Mouse (Mus musculus): ENCODE results near the gene Macrod1.
A peak's percentile ranks its signal among the peaks of the same experiment; 100 is the strongest.

Gene Macrod1

DNA sequence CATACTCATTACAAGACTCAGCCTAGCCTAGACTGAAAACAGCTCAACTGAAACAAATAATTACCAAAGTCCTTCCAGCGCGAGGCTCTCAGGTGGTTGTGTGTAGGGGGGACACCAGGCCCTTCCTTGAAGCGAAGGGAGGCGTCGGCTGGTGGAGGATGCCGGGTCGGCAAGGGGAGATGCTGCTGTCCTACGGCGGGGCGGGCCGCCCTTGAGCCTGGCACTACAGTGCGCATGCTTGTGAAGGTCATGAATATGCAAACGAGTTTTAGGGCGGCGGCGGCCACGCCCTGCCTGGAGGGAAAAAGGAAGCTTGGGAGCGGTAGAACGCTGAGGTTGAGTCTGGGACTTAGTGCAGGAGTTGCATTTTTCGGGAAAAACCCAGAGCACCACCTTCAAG is 87.2 kb downstream of the Macrod1 start:
- DNase-seq: peak; percentile 65

DNA sequence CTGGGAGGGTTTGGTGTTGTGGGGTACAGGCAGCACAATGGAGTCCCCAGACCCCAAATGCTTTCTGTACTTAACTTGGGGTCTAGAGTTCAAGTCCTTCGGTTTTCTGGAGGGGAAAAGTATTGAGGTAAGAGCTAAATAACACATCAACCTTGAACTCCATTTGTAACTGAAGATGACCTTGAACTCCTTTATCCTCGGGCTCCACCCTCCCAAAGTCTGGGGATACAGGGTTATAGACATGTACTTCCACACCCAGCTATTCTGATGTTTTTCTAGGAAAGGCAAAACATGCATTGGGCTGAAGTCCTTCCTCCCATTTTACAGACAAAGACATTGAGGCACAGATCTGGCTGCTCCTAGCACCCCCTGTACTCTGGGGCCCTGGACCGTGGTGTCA is 87.8 kb downstream of the Macrod1 start:
- no peak for DNase-seq

DNA sequence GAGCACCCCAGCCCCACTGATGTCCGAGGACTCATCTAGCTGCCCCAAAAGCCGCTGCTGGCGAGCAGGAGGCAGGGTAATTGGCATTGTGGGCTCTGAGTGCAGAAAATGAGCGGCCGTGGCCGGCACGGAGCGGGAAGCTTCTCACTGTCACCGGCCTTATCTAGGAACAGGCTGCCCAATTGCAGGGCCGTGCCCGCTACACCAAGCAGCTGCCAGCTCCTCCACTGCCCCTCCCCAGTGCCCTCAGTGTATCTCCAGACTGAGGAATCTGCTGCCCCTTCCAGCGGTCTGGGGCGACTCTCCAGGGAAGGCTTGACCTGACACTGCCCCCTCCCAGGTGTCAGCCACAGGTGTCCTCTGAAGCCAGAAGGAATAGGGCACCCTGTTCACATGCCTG is 89.8 kb downstream of the Macrod1 start:
- DNase-seq: no peak

DNA sequence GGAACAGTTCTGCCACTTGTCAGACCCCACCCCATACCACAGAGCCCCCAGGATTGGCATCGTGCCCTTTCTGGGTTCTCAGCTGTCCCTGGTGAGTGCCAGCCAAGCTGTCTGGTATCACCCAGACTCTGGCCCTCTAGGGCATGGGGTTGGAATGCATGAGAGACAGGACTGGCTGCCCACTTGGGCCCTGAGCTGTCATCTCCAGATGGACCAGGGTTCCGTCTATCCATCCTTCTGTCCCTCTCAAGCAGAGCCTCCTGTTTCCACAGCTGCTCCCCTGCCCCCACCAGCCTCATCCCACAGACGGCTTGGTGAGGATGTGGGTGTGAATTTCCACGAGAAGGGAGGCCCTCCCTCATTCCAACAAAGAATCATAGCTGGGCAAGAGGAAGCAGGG is 91.5 kb downstream of the Macrod1 start:
- no peak for DNase-seq

DNA sequence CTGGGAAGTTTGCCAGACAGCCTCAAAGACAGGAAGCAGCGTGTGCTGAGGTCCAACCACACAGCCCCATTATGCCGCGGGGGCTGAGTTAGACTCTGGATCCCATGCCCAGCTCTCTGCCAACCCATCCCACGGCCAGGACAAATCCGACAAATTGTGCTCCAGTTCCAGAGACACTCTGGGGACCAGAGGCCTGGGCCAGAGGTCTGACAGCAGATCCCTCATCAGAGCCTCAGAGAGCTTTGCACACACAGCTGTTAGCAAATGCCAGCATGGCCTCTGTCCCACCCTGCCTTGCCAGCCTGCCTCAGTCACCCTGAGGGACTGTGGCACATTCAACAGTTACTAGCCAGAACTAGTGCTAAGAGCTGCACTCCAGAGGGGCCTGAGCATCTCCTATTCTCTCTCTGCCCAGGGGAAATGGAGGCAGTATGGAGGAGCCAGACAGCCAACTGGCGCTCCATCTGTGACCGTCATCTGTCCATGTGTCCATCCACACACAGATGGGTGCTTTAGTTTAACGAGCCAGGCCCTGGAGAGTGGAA is 92.0 kb downstream of the Macrod1 start:
- DNase-seq: no peak

DNA sequence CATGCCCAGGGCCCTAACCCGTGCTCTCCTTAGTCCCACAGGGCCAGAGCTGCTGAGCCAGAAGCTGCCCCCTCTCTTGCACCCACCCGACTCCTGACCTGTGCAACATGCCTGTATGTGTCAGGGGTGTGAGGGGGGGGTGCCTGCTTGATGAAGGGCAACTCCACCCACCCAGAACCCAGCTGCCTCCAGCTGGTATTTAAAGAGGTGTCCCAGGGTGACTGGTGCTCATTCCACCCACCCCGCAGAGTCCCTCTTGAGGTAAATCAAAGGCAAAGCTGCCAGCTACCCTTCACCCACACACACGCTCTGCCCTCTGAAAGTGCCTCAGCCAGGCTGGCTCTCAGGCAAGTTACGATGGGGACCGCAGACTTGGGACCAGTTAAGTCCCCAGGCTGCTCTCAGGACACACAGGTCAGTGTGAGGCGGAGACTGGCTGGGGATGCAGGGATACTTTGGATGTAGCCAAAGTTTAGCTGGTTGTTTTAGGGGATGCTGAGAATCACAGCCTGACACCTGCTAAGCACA is 92.6 kb downstream of the Macrod1 start:
- no peak for DNase-seq

DNA sequence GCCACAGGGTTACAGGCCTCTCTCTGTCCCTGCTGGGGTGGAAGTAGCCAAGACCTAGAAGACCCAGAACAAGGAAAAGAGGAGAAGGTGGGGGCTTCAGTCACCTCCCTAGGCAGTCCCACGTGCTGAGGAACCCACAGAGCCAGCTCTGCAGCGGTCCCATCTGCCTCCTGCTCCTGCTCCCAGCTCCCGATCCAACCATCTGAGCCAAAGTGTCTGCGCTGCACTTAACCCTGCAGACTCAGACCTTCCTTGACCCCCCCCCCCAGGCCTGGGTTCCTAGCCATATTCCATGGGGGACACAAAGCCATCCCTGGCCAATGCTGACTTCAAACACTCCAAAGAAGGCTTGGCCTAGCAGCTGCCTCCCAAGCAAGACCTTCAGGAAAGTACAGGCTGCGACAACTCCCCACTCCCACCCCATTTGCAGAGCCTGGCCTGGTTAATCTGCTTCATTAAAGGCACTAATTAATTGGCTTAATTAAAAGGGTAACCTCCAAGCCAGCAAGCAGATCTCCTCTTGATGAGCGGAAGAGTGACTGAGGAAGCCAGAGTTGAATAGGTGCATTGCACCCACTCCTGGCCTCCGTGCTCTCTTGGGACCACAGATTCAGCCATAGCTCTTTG is 94.8 kb downstream of the Macrod1 start:
- DNase-seq: no peak

DNA sequence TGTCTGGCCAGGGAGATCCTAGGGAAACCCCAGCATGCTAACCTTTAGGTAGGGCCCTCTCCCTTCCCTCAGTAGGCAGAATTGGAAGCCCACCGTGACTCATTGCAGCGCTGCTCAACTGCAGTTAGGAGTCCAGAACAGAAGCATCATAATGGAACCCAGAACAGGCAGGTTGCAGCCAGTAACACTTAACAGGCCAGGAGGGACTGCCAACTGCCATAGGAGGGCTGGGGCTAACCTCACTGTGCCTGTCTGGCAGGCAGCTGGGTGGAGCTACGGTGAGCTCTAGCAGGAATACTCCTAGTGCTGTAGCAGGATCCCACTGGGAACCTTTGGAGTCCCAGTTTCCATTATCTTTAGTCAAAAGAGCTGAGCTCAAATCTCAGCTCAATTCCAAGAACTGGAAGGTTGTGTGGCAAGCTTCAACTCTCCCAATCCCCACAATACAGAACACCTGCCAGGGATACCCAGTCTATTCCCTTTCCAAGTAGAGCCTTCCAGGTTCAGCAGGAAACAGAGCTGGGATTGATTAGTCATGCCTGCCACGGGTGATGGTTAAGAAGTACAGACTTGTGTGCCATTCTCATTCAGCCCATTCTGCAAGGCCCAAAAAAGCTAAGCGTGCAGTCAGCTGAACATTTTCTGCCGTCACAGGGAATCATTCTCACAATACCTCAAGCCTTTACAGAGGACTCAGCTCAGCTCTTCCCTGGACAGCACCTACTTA is 95.5 kb downstream of the Macrod1 start:
- DNase-seq: no peak

DNA sequence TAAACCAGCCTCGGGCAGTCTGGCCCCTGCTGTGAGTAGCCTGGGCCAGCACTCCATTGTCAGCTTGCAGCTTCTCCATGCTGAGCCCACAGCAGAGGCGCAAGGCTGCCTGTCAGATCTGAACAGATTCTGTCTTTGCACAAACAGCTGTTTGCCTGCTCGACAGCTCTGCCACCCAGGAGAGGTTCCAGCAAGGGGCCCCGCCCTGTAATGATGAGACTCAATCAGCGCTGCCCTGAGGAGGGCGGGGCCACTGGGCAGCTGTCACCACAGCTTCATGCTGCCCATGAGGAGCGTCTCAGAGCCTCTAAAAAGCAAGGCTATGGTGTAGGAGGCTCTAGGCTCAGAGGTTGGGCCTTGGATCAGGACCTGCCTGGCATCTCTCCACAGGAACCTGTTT is 96.6 kb downstream of the Macrod1 start:
- DNase-seq: no peak

DNA sequence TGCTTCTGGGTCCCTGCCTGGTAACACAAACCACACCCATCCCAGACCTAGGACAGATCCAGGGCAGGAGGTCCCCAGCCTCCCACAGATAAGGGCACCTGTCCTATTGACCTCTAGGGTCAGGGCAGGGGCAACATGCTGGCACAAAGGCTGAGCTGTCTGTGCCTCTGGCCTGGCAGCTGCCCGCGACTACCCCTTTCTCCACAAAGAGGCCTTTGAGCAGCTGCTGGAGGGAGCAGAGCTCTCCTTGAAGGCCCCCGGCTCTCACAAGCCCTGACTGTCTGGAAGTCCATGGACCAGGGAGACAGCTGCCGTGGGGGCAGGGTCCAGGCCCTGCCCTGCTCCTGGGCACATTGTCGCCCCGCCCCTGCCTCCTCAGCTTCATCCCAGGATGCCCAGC is 98.6 kb downstream of the Macrod1 start:
- DNase-seq: no peak

DNA sequence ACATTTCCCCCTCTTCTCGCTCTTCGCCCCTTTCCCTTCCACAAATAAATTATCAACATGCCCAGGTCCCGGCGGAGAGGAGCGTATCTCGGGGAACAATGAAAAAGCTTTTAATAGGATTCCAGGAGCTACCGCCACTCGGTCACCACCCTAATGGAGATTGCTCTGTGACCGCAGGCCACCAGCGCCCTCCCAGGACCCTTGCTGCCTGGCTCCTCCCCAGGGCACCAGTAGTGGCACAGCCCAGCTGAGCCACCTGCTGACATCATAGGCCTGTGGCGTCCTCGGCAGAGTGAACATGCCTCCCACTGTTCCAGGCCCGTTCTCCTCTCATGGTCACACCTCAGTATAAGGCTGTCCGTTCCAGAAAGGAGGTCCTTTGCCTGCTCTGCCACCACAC is 101.1 kb downstream of the Macrod1 start:
- no peak for DNase-seq

DNA sequence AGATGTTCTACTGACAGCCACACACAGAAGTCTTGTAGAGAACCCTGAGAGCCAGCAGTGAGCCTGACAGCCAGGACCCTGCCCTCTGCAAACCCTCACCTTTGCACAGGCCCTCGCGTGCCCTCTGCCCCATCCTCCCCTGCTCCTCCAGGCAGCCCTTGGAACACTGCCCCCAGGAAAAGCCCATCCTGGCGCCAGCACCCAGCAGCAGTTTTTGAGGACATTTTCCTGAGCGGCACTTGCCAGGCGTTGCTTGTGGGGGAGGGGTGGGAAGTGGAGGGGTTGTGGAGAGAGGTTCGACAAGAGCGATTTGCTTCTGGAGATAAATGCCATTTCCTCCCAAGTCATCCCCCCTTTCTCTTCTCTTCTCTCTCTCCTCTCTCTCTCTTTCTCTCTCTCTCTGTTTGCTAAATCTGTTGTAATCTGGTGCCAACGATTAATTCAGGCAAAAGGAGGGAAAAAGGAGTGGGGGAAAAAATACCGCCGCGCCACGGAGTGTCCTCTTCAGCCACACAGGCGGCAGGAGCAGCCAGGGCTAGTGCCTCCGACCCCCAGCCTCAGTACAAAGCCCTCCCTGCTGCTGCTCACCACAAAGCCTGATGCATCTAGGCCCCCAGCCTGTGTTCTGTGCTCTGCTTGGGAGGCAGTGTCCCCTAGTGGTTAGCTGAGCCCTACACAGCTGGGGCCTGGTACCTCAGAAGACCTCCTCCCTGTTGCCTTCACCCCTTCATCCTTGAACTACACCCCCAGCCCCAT is 103.7 kb downstream of the Macrod1 start:
- DNase-seq: peak; percentile 65

DNA sequence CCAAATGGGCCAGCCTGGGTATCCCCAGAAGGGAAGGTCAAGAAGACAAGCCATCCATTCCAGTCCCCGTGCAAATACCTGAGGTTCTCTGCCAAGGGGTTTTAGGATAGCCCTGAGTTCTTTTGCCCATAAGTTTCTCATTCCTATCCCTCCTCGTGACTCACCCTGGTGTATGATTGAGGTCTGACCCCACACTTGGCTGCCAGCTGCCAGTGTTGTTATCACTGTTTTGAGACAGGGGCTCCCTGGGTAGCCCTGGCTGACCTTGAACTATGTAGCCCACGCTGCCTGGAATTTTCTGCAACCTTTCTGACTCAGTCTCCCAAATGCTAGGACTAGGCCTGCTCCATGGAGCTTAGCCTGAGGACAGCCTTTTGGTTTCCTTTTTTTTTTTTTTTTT is 104.5 kb downstream of the Macrod1 start:
- no peak for DNase-seq

DNA sequence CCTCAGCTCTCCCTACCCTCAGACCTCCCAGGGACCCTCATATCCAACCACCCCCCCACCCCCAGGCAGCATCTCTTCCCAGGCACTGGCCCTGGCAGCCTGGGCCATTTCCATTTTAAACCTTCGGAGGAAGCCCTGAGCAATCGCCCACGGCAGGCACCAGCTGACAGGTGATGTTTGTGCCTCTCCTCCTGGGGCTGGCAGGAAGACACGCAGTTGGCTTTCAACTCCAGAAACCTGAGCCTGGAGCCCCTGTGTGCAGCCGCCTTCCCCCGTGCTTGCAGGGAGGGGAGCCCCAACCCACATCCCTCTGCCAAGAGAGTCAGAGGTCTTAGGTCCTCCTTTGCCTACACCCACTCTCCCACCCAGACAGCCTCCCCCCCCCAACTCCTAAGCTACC is 107.6 kb downstream of the Macrod1 start:
- DNase-seq: no peak

DNA sequence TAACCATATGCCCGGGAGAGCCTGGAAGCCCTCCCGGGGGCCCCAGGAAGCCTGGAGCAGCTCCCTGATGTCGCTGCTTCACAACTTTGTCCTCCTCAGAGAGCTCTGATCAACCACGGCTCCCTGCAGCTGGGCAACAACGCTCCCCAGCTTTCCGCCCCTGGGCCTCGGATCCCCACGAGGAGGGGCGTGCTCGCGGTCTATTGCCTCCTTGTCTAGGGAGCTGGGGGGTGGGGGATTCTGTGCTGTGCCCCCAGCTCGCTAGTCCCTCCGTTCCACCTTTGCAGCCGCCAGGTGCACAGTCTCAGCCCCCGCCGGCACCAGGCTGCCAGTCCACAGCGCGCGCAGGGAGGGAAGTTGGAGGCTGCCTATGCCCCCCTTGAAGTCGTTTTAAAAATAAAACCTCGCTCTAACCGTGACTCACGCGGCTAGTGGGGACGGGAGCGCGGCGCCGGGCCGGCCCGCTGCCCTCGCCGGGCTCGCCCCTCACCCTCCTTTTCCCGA is 108.3 kb downstream of the Macrod1 start:
- DNase-seq: no peak

DNA sequence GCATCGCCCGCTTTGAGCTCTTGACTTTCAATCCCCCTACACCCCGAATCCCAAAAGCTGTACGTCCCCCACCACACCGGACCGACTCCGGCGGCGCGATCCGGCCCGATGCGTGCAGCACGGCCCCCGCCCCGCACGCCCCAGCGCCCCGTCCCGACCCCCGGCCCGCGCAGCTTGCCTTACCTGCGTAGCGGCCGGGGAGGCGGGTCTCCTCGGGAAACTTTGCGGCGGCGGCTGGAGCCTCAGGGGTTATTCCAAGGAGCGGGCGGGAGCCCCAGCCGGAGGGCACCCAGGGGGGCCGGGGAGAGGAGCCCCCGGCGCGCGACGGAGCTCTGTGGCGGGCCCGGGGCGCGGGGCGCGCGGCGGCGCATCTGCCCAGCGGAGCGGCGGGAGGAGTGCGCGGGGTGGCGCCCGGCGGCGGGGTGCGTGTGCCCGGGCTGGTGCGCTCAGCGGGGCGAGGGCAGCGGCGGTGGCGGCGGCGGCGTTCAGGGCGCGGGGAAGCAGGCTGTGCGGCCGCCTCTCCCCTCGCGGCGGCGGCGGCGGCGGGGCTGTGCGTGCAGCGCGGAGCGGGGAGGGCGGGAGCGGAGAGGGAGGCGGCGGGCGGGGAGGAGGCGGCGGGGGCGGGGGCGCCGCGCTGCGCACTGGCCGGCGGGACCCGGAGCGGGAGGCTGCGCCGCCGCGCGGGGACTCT is 109.0 kb downstream of the Macrod1 start:
- DNase-seq: peak; percentile 72

DNA sequence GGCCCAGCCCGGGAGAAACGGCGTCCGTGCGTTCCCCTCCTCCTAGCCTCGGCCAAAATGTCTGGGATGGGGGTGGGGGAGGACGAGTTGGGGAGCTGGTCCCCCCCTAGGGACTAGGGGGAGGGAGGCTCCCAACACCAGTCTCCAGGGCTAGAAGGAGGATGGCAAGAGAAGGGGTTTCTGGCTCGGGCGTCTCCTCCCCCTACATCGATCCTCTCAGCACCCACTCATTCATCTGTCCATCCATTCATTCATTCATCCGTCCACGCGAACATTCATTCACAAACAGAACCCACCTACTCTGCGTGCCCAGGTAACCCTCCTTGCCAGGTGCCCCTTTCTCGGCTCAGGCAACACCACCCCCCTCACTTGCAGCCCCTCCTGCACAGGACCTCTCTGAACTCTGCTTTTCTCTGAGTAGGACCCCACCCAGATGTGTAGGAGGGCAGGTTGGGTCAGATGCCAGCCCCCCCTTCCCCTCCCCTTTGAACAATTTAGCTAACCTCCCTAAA is 109.6 kb downstream of the Macrod1 start:
- no peak for DNase-seq

DNA sequence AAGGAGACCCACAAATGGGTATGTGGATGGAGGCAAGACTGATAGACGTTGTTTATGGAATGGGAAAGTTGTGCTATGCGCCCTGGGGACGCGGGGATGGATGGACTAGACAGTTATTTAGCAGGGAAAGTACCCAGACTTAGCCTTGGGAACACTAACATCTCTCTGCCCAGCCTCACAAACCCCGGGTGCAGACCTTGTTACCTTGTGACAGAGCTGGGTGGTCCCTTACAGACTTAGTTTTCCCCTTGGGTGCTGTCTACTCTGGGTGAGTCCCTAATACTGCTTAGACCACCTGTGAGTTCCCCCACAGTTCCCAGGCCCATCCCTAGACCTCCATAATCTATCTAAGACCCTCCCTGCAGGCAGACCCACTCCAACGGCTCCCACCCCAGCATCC is 110.2 kb downstream of the Macrod1 start:
- no peak for DNase-seq

DNA sequence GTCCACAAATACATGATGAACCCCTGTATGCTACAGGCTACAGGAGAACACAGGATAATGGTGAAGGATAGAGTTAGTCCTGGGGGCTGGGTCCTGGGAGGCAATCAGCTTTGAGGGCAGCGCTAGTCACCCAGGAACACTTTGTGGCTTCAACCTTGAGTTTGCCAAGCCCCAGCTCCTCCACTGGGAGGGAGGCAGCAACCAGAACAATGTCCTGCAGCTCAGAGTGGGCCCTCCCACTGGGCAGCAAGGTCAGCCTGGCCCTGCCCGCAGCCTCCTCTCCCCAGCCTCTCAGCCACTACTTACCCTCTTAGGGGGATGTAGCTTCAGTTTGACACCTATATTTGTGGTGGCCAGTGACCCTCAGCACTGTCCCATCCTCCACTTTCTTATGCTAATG is 111.8 kb downstream of the Macrod1 start:
- DNase-seq: no peak

DNA sequence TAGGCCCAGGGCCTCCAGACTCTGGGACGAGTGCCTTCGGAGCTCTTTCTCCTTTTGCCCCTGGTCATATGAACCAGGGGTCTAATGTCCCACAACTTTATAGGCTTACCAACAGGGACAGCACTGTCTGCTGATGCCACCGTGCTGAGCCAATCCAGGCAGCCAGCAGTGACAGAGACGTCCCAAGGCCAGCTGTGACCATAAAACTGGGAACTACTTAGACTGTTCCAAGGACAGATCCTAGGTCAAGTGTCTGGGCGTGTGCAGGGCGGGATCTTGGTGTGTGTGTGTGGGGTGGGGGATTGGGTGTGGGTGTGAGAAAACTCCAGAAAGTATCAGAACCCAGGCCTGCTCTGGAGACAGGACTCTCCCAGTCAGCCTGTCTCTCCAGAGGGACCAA is 114.3 kb downstream of the Macrod1 start:
- DNase-seq: no peak

DNA sequence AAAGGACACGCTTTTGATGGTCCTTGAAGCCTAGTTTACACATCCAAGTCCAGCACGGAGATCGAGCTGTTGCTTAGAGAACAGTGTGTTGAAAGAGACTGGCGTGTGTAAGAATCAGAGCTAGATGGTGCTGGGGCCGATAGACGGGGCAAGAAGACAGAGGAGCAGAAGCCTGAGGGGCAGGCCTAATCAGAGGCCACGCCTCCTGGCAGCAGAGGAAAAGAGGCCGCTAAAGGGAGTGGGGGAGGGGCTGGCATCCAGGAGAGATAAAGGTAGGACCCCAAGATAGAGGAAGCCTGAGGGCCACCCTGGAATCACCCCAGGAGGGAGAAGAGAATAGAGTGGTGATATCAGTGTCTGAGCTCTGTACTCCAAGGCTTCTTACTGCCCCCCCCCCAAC is 114.8 kb downstream of the Macrod1 start:
- DNase-seq: no peak

DNA sequence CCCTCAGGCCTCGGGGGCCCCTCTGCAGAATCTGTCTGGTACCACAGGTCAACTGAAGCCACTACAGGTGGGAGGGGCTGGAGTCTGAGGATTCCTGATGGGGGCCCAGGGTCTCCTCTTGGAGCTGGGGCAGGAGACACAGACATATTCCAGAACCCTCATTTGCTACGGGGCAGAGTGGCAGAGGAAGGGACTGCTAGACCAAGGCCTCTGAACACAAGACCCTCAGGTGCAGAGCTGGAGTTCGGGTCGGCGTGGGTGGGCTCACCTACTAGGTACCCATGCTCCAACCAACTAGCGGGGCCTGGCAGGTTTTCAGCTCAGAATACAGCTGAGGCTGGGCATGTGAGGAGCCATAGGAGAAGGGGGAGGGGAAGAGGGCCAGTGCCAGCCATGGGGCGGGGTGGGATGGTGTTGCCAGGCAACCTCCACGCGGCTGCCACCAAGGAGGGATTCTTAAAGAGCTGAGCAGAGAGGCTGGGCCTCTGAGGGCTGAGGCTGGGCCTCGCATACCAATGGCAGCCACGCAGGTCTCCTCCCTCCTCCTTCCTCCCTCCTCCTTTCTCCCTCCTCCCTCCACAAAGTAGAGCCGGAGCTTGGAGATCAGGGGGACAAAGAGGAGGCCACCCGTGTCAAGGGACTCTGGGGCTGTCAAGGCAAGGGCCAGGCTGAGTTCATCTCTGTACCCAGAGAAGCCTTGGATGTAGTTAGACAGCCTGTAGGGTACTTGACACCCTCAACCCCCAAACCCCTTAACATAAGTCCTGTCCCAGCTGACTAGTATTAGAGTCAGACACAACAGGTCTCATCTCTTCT is 115.6 kb downstream of the Macrod1 start:
- peak; percentile 71 for DNase-seq
